Mouse (Mus musculus): Measurements from ENCODE around the gene Hdgfl2. TPM values are rescaled to one million over a fixed set of nuclear protein-coding genes. Genes with fewer than 3 reads are reported as not detected.

The Hdgfl2 gene
- polyA plus RNA-seq, 1 experiment from 2014 or later, result 129 TPM

- no peak for ATAC-seq (ENCODE audit: low FRiP score, low TSS enrichment)
- H3K36me3 ChIP-seq (ENCODE audit: insufficient read depth, low read length), result 0 out of 2 replicates have a peak, but pooled peaks cover 13% of the 10 kb centered on the region
- H3K27me3 ChIP-seq (ENCODE audit: insufficient read depth, low read length), result no peaks in the 10 kb centered on the region
- H3K4me1 ChIP-seq (ENCODE audit: insufficient read depth, low read length), result peaks cover 53% of the 10 kb centered on the region
- H3K4me2 ChIP-seq (replicated peaks; ENCODE audit: low read depth, low read length), result peak overlapping the region; percentile 69
- peak overlapping the region; percentile 96 for H3K9ac ChIP-seq (replicated peaks; ENCODE audit: low read length)
- WGBS, result 52% methylated on average over 4 of the region's 4 CpGs
- no peak overlapping the region for H3K27ac ChIP-seq (ENCODE audit: low read length)
- no peaks in the 10 kb centered on the region for H3K9me3 ChIP-seq (ENCODE audit: low read length)
- H3K4me3 ChIP-seq (ENCODE audit: low read length), result peak overlapping the region; percentile 97
These were observed 44.2 kb upstream of the Hdgfl2 start for GRCm38 (mm10) chr17:56035216-56035615.

DNA sequence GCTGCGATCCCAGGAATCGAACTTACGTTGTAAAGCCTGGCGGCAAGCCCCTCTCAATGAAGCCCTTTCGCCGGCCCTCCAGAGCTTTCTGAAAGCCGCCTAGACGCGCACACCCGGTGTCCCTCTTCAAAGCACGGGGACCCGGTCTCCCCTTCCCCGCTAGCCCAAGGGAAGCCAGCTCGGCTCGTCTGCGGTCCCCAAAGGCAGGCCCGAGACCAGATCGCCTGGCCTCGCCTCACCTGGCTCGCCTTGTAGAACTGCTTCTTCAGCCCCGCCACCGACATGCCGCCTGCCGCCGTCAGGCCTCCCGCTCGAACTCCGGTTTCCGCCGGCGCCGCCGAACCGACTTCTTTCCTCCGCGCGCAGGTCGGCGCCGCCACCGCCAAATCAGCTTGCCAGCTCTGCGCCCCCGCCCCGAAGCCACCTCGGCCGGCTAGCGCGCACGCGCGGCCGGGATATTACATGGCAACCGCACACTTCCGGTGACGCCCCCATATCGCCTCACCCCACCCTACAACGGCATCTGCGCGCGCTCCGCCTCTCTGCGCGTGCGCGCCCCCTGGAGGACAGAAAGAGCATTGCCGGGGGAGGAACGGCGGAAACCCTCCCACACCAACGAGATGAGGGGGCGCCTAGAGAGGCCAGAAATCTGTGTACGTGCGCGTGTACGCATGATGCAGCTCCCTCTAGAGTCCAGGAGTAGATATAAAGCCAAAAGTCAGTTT is 43.1 kb upstream of the Hdgfl2 start, which contains the start of gene Sh3gl1:
Gene Sh3gl1, minus strand, starts transcription at position 460 of the 725 bp plus-strand sequence.
- peak within 1 kb of the TSS; percentile 89 for H3K27ac ChIP-seq (ENCODE audit: low read length)
- H3K36me3 ChIP-seq (ENCODE audit: insufficient read depth, low read length), result 0 out of 2 replicates have a peak, but pooled peaks cover 13% of the 10 kb centered on the region
- H3K4me1 ChIP-seq (ENCODE audit: insufficient read depth, low read length), result peaks cover 49% of the 10 kb centered on the region
- H3K4me3 ChIP-seq (ENCODE audit: low read length), result peak within 1 kb of the TSS; percentile 97
- H3K4me2 ChIP-seq (replicated peaks; ENCODE audit: low read depth, low read length), result peak within 1 kb of the TSS; percentile 69
- under 1% methylated on average over 71 of the region's 74 CpGs for WGBS
- peak within 1 kb of the TSS; percentile 96 for H3K9ac ChIP-seq (replicated peaks; ENCODE audit: low read length)
- no peaks in the 10 kb centered on the region for H3K9me3 ChIP-seq (ENCODE audit: low read length)
- ATAC-seq (ENCODE audit: low FRiP score, low TSS enrichment), result peak; percentile 88
- no peaks in the 10 kb centered on the region for H3K27me3 ChIP-seq (ENCODE audit: insufficient read depth, low read length)

DNA sequence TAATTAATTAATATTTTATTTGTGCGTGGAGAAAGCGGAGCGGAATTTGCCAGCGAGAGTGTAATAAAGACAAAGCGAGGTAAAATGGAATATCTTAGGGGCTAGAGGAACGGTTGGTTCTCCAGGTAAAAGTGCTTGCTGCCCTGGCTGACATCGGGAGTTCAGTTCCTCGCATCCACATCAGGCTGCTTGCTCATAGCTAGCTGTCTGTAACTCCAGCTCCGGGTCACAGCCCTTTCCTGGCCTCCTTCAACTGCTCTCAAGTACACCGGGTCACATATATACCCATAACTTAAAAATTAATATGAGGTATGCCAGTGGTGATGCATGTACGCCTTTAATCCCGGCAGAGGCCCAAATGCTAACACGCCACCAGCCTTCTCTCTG is 42.5 kb upstream of the Hdgfl2 start:
- H3K9ac ChIP-seq (replicated peaks; ENCODE audit: low read length), result peak overlapping the region; percentile 35
- H3K9me3 ChIP-seq (ENCODE audit: low read length), result no peaks in the 10 kb centered on the region
- H3K4me3 ChIP-seq (ENCODE audit: low read length), result peak overlapping the region; percentile 97
- peak; percentile 4; the same call in 1 of the 2 replicates for ATAC-seq (ENCODE audit: low FRiP score, low TSS enrichment)
- 0 out of 2 replicates have a peak, but pooled peaks cover 13% of the 10 kb centered on the region for H3K36me3 ChIP-seq (ENCODE audit: insufficient read depth, low read length)
- 0 out of 2 replicates have a peak overlapping the region, but pooled peaks have one; percentile 17 for H3K27ac ChIP-seq (ENCODE audit: low read length)
- H3K4me2 ChIP-seq (replicated peaks; ENCODE audit: low read depth, low read length), result peak overlapping the region; percentile 41
- 33% methylated on average over 13 of the region's 13 CpGs for WGBS
- H3K4me1 ChIP-seq (ENCODE audit: insufficient read depth, low read length), result peaks cover 50% of the 10 kb centered on the region
- H3K27me3 ChIP-seq (ENCODE audit: insufficient read depth, low read length), result no peaks in the 10 kb centered on the region

- ATAC-seq (ENCODE audit: low FRiP score, low TSS enrichment), result no peak
- no peaks in the 10 kb centered on the region for H3K9me3 ChIP-seq (ENCODE audit: low read length)
- WGBS, result 83% methylated on average over 8 of the region's 8 CpGs
- H3K27ac ChIP-seq (ENCODE audit: low read length), result no peak overlapping the region
- peaks cover 38% of the 10 kb centered on the region for H3K4me1 ChIP-seq (ENCODE audit: insufficient read depth, low read length)
- H3K4me2 ChIP-seq (replicated peaks; ENCODE audit: low read depth, low read length), result no peak overlapping the region
- no peaks in the 10 kb centered on the region for H3K27me3 ChIP-seq (ENCODE audit: insufficient read depth, low read length)
- H3K4me3 ChIP-seq (ENCODE audit: low read length), result no peak overlapping the region
- H3K9ac ChIP-seq (replicated peaks; ENCODE audit: low read length), result no peak overlapping the region
- H3K36me3 ChIP-seq (ENCODE audit: insufficient read depth, low read length), result peaks cover 10% of the 10 kb centered on the region; the same call in 1 of the 2 replicates
These were observed 40.7 kb upstream of the Hdgfl2 start for GRCm38 (mm10) chr17:56038583-56039261.

DNA sequence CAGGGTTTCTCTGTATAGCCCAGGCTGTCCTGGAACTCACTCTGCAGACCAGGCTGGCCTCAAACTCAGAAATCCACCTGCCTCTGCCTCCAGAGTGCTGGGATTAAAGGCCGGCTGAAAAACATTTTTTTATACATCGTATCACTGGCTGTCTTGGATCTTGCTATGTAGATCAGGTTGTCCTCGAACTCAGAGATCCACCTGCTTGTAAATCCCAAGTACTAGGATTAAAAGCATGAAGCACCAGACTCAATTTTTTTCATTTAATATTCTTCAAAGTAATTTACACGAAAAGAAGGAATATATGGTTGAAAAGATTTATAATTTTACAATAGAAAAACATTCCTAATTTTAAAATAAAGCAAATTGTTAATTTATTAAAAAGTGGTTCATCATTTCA is 40.1 kb upstream of the Hdgfl2 start:
- Histone ChIP-seq H3K4me2 (replicated peaks; ENCODE audit: low read depth, low read length) (peak overlapping the region; percentile 87), H3K27me3 (ENCODE audit: insufficient read depth, low read length) (no peaks in the 10 kb centered on the region), H3K4me1 (ENCODE audit: insufficient read depth, low read length) (peaks cover 31% of the 10 kb centered on the region), H3K36me3 (ENCODE audit: insufficient read depth, low read length) (peaks cover 8% of the 10 kb centered on the region), H3K9me3 (ENCODE audit: low read length) (no peaks in the 10 kb centered on the region), H3K27ac (ENCODE audit: low read length) (no peak overlapping the region), H3K4me3 (ENCODE audit: low read length) (peak overlapping the region; percentile 91; the same call in 1 of the 2 replicates), H3K9ac (replicated peaks; ENCODE audit: low read length) (no peak overlapping the region)
- WGBS, result 77% methylated on average over 4 of the region's 4 CpGs
- no peak for ATAC-seq (ENCODE audit: low FRiP score, low TSS enrichment)

DNA sequence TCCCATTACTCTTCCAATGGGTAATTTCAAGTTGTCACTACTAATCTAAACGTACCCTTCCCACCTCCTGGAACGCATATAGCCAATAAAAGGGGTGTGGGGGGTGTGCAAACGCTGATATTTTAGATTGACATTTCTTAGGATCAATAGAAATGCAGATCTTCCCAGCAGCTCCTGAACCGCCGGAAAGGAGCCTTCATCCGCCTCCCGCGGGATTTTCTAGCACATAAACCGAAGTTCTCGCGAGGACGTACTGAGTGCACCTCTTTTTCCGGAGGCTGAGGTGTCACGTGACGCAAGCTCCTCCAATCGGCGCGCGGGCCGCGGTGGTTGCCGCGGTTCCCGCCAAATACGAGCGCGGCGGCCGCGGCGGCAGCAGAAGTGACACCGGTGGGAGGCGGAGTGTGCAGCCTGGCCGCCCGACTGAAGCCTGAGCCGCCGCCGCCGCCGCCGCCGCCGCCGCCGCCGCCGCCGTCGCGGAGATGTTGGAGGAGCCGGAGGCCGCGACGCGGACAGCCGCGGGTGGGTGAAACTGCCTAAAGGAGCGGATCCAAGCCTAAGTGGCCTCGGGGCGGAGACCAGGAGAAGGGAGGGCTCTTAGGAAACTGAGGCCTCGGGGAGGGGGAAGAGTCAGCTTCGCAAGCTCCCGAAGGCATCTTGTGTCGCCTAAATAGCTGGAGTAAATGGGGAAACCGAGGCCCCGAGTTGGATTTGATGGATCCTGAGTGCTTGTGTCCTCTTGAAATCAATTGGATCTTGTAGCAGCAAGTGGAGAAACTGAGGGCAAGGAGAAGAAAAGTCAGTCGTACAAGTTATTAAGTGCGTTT is 39.2 kb upstream of the Hdgfl2 start, which contains the start of gene Chaf1a:
Gene Chaf1a, plus strand, starts transcription at position 410 of the 827 bp plus-strand sequence.
- H3K36me3 ChIP-seq (ENCODE audit: insufficient read depth, low read length), result peaks cover 13% of the 10 kb centered on the region
- H3K27me3 ChIP-seq (ENCODE audit: insufficient read depth, low read length), result no peaks in the 10 kb centered on the region
- H3K4me1 ChIP-seq (ENCODE audit: insufficient read depth, low read length), result peaks cover 22% of the 10 kb centered on the region
- peak within 1 kb of the TSS; percentile 82 for H3K27ac ChIP-seq (ENCODE audit: low read length)
- H3K9me3 ChIP-seq (ENCODE audit: low read length), result no peaks in the 10 kb centered on the region
- peak within 1 kb of the TSS; percentile 92 for H3K9ac ChIP-seq (replicated peaks; ENCODE audit: low read length)
- H3K4me2 ChIP-seq (replicated peaks; ENCODE audit: low read depth, low read length), result peak within 1 kb of the TSS; percentile 87
- peak; percentile 86 for ATAC-seq (ENCODE audit: low FRiP score, low TSS enrichment)
- H3K4me3 ChIP-seq (ENCODE audit: low read length), result peak within 1 kb of the TSS; percentile 91
- WGBS, result under 1% methylated on average over 68 of the region's 68 CpGs

DNA sequence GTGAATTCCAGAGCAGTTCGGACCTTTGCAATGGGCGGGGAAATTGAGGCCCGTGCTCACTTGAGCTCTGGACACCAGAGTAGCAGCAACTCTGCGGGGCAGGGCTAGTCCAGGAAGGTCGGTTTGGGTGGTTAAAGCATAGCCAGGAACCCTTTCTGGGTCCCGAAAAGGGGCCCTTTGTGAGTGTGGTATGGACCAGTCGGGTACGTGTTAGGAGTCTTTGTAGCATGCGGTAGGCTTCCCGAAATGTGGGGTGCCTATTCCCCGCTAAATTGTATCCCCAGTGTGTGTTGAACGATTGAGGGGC is 38.6 kb upstream of the Hdgfl2 start:
- peaks cover 15% of the 10 kb centered on the region for H3K36me3 ChIP-seq (ENCODE audit: insufficient read depth, low read length)
- no peaks in the 10 kb centered on the region for H3K9me3 ChIP-seq (ENCODE audit: low read length)
- H3K4me1 ChIP-seq (ENCODE audit: insufficient read depth, low read length), result peaks cover 18% of the 10 kb centered on the region
- WGBS, result 1% methylated on average over 12 of the region's 12 CpGs
- no peak for ATAC-seq (ENCODE audit: low FRiP score, low TSS enrichment)
- H3K27me3 ChIP-seq (ENCODE audit: insufficient read depth, low read length), result no peaks in the 10 kb centered on the region
- peak overlapping the region; percentile 92 for H3K9ac ChIP-seq (replicated peaks; ENCODE audit: low read length)
- H3K27ac ChIP-seq (ENCODE audit: low read length), result peak overlapping the region; percentile 82
- peak overlapping the region; percentile 87 for H3K4me2 ChIP-seq (replicated peaks; ENCODE audit: low read depth, low read length)
- peak overlapping the region; percentile 91 for H3K4me3 ChIP-seq (ENCODE audit: low read length)

GRCm38 (mm10) chr17:56051369-56051768 is 28.1 kb upstream of the Hdgfl2 start:
- no peak overlapping the region for H3K4me2 ChIP-seq (replicated peaks; ENCODE audit: low read depth, low read length)
- no peak overlapping the region for H3K4me3 ChIP-seq (ENCODE audit: low read length)
- no peaks in the 10 kb centered on the region for H3K9me3 ChIP-seq (ENCODE audit: low read length)
- H3K36me3 ChIP-seq (ENCODE audit: insufficient read depth, low read length), result peaks cover 54% of the 10 kb centered on the region
- H3K4me1 ChIP-seq (ENCODE audit: insufficient read depth, low read length), result no peaks in the 10 kb centered on the region
- no peaks in the 10 kb centered on the region for H3K27me3 ChIP-seq (ENCODE audit: insufficient read depth, low read length)
- 84% methylated on average over 5 of the region's 5 CpGs for WGBS
- no peak for ATAC-seq (ENCODE audit: low FRiP score, low TSS enrichment)
- no peak overlapping the region for H3K27ac ChIP-seq (ENCODE audit: low read length)
- H3K9ac ChIP-seq (replicated peaks; ENCODE audit: low read length), result no peak overlapping the region

- Histone ChIP-seq H3K27ac (ENCODE audit: low read length) (no peak overlapping the region), H3K36me3 (ENCODE audit: insufficient read depth, low read length) (peaks cover 62% of the 10 kb centered on the region)
These were observed 24.5 kb upstream of the Hdgfl2 start for GRCm38 (mm10) chr17:56054938-56055337.

More at GRCm38 (mm10) chr17:56054938-56055337, 24.5 kb upstream of the Hdgfl2 start:
- Histone ChIP-seq H3K4me2 (replicated peaks; ENCODE audit: low read depth, low read length) (no peak overlapping the region), H3K9me3 (ENCODE audit: low read length) (no peaks in the 10 kb centered on the region), H3K4me1 (ENCODE audit: insufficient read depth, low read length) (no peaks in the 10 kb centered on the region), H3K4me3 (ENCODE audit: low read length) (no peak overlapping the region), H3K9ac (replicated peaks; ENCODE audit: low read length) (no peak overlapping the region), H3K27me3 (ENCODE audit: insufficient read depth, low read length) (no peaks in the 10 kb centered on the region)
- ATAC-seq (ENCODE audit: low FRiP score, low TSS enrichment), result no peak

Measured in kidney, embryonic 16.5 days (tissue).